Mouse (Mus musculus) MEL (cell line): ENCODE measurements around the gene Aph1b. TPM values are rescaled to one million over a fixed set of nuclear protein-coding genes. Genes with fewer than 3 reads are reported as not detected.

ENCODE experiments used
- DNase-seq: peaks from one replicate; pipeline ENCODE4 v3.0.0; 2011; ENCODE audit warnings: low read depth, low spot score
- H3K27ac ChIP-seq: 2 replicates; pipeline ENCODE4 v1.5.1; 2012; ENCODE audit warnings: low read depth, mild to moderate bottlenecking, control low read depth, low read length, moderate library complexity; ENCODE audit not compliant: control insufficient read depth
- H3K27me3 ChIP-seq, 2 experiments: fragments of 150-350 bp in 1 of 2; sonication (generic) in 1 of 2; 2 replicates each; pipeline ENCODE4 v1.6.1; 2012; ENCODE audit warnings: low read length in 2 of 2, mild to moderate bottlenecking in 2 of 2, improper control_type of control experiment in 1 of 2, moderate library complexity in 1 of 2; ENCODE audit not compliant: insufficient read depth in 2 of 2, control insufficient read depth in 1 of 2
- H3K36me3 ChIP-seq, 2 experiments: 2 replicates each; pipeline ENCODE4 v1.6.1; 2012 to 2014; ENCODE audit warnings: low read length in 2 of 2, improper control_type of control experiment in 1 of 2, inconsistent platforms in 1 of 2, mild to moderate bottlenecking in 1 of 2; ENCODE audit not compliant: insufficient read depth in 2 of 2, control insufficient read depth in 1 of 2
- H3K4me1 ChIP-seq, 2 experiments: fragments of 150-350 bp in 1 of 2; sonication (generic) in 1 of 2; 2 replicates each; pipeline ENCODE4 v1.6.1; 2012; ENCODE audit warnings: low read length in 2 of 2, improper control_type of control experiment in 1 of 2, mild to moderate bottlenecking in 1 of 2; ENCODE audit not compliant: insufficient read depth in 2 of 2, control insufficient read depth in 1 of 2
- H3K4me3 ChIP-seq, 2 experiments: fragments of 150-350 bp in 1 of 2; sonication (generic) in 1 of 2; 2 replicates each; pipeline ENCODE4 v1.5.1; 2012; ENCODE audit warnings: low read depth in 2 of 2, low read length in 2 of 2, mild to moderate bottlenecking in 2 of 2, moderate library complexity in 2 of 2, control low read depth in 1 of 2, improper control_type of control experiment in 1 of 2; ENCODE audit not compliant: control insufficient read depth in 1 of 2, insufficient read depth in 1 of 2
- H3K79me2 ChIP-seq: 2 replicates; pipeline ENCODE4 v1.6.1; 2012; ENCODE audit warnings: mild to moderate bottlenecking, low read length, moderate library complexity; ENCODE audit not compliant: control insufficient read depth, poor library complexity, insufficient read depth
- H3K9ac ChIP-seq: 2 replicates; pipeline ENCODE4 v1.6.1; 2012; ENCODE audit warnings: low read depth, mild to moderate bottlenecking, control low read depth, low read length, moderate library complexity; ENCODE audit not compliant: control insufficient read depth, poor library complexity, severe bottlenecking
- H3K9me3 ChIP-seq: fragments of 150-350 bp; sonication (generic); replicated peaks from 2 replicates; pipeline ENCODE4 v1.6.1; 2012; ENCODE audit warnings: mild to moderate bottlenecking, low read length, improper control_type of control experiment, moderate library complexity; ENCODE audit not compliant: insufficient read depth
- BHLHE40 ChIP-seq: IDR thresholded peaks from 2 replicates; pipeline ENCODE4 v1.6.1; 2012; ENCODE audit warnings: low read depth, mild to moderate bottlenecking, inconsistent platforms, low read length, improper control_type of control experiment, borderline replicate concordance
- CHD2 ChIP-seq: IDR thresholded peaks from 2 replicates; pipeline ENCODE4 v1.6.1; 2011; ENCODE audit warnings: low read length, improper control_type of control experiment
- ELF1 ChIP-seq: IDR thresholded peaks from 2 replicates; pipeline ENCODE4 v1.6.1; 2014; ENCODE audit warnings: low read depth, mild to moderate bottlenecking, inconsistent platforms, low read length, improper control_type of control experiment, moderate library complexity
- ETS1 ChIP-seq: IDR thresholded peaks from 2 replicates; pipeline ENCODE4 v1.6.1; 2012; ENCODE audit warnings: low read depth, mild to moderate bottlenecking, inconsistent platforms, low read length, improper control_type of control experiment, moderate library complexity
- MAFK ChIP-seq: IDR thresholded peaks from 2 replicates; pipeline ENCODE4 v1.6.1; 2011; ENCODE audit warnings: low read depth, mild to moderate bottlenecking, low read length, improper control_type of control experiment, borderline replicate concordance
- MEF2A ChIP-seq: IDR thresholded peaks from 2 replicates; pipeline ENCODE4 v1.6.1; 2014; ENCODE audit warnings: low read depth, mild to moderate bottlenecking, inconsistent platforms, low read length, improper control_type of control experiment; ENCODE audit not compliant: poor library complexity, insufficient replicate concordance, severe bottlenecking; ENCODE audit errors: extremely low read depth
- NELFE ChIP-seq: IDR thresholded peaks from 2 replicates; pipeline ENCODE4 v1.6.1; 2011; ENCODE audit warnings: low read depth, low read length, improper control_type of control experiment
- POLR2A ChIP-seq, 2 experiments: IDR thresholded peaks; 2 replicates each; pipeline ENCODE4 v1.6.1; 2011 to 2012; ENCODE audit warnings: low read length in 2 of 2, mild to moderate bottlenecking in 2 of 2, control low read depth in 1 of 2, improper control_type of control experiment in 1 of 2, low read depth in 1 of 2, moderate library complexity in 1 of 2; ENCODE audit not compliant: control insufficient read depth in 1 of 2, insufficient read depth in 1 of 2, poor library complexity in 1 of 2
- POLR2AphosphoS2 ChIP-seq: IDR thresholded peaks from 2 replicates; pipeline ENCODE4 v1.6.1; 2011; ENCODE audit warnings: low read length, improper control_type of control experiment
- POLR2AphosphoS5 ChIP-seq: IDR thresholded peaks from 2 replicates; pipeline ENCODE4 v1.6.1; 2012; ENCODE audit warnings: low read depth, borderline replicate concordance, mild to moderate bottlenecking, inconsistent platforms, low read length, moderate library complexity, mixed read lengths
- RAD21 ChIP-seq: IDR thresholded peaks from 2 replicates; pipeline ENCODE4 v1.6.1; 2011; ENCODE audit warnings: mild to moderate bottlenecking, low read depth, low read length, improper control_type of control experiment
- SMC3 ChIP-seq: IDR thresholded peaks from 2 replicates; pipeline ENCODE4 v1.6.1; 2011; ENCODE audit warnings: low read depth, low read length, improper control_type of control experiment
- TCF12 ChIP-seq: IDR thresholded peaks from 2 replicates; pipeline ENCODE4 v1.6.1; 2014; ENCODE audit warnings: low read depth, mild to moderate bottlenecking, inconsistent platforms, low read length, improper control_type of control experiment, moderate library complexity
- UBTF ChIP-seq: IDR thresholded peaks from 2 replicates; pipeline ENCODE4 v1.6.1; 2012; ENCODE audit warnings: low read depth, mild to moderate bottlenecking, inconsistent platforms, low read length, improper control_type of control experiment, moderate library complexity, borderline replicate concordance; ENCODE audit not compliant: insufficient read depth
- USF1 ChIP-seq: IDR thresholded peaks from 2 replicates; pipeline ENCODE4 v1.6.1; 2014; ENCODE audit warnings: low read depth, mild to moderate bottlenecking, inconsistent platforms, low read length, improper control_type of control experiment, moderate library complexity
- USF2 ChIP-seq, 2 experiments: IDR thresholded peaks; 2 replicates each; pipeline ENCODE4 v1.6.1; 2011 to 2012; ENCODE audit warnings: improper control_type of control experiment in 2 of 2, low read length in 2 of 2, borderline replicate concordance in 1 of 2, inconsistent platforms in 1 of 2, low read depth in 1 of 2, mild to moderate bottlenecking in 1 of 2; ENCODE audit not compliant: insufficient read depth in 1 of 2
- ZC3H11A ChIP-seq: IDR thresholded peaks from 2 replicates; pipeline ENCODE4 v1.6.1; 2012; ENCODE audit warnings: low read depth, mild to moderate bottlenecking, inconsistent platforms, low read length, improper control_type of control experiment
- ZKSCAN1 ChIP-seq: IDR thresholded peaks from 2 replicates; pipeline ENCODE4 v1.6.1; 2012; ENCODE audit warnings: low read depth, mild to moderate bottlenecking, inconsistent platforms, low read length, improper control_type of control experiment, moderate library complexity
- ZMIZ1 ChIP-seq: IDR thresholded peaks from 2 replicates; pipeline ENCODE4 v1.6.1; 2012; ENCODE audit warnings: low read depth, mild to moderate bottlenecking, inconsistent platforms, low read length, improper control_type of control experiment, moderate library complexity
- ZNF384 ChIP-seq: IDR thresholded peaks from 2 replicates; pipeline ENCODE4 v1.6.1; 2012; ENCODE audit warnings: low read depth, mild to moderate bottlenecking, inconsistent platforms, low read length, improper control_type of control experiment
- polyA plus RNA-seq, 2 experiments: library from polyadenylated mRNA; stranded (reverse) in 1 of 2; unstranded in 1 of 2; fragments of >175 nt in 1 of 2; fragments of >200 nt in 1 of 2; gene quantifications; 2 replicates each; pipeline versions ENCODE4 v1.2.1 to v1.2.4; 2012; ENCODE audit warnings: low replicate concordance in 2 of 2, low read depth in 1 of 2; ENCODE audit not compliant: insufficient read length in 2 of 2, insufficient read depth in 1 of 2, missing spikeins in 1 of 2
- total RNA-seq: library from RNA; depleted of rRNA; stranded (reverse); fragments of 300-350 nt; gene quantifications from 2 replicates; pipeline ENCODE4 v1.2.3, GENCODE M21; 2012

The Aph1b gene
- total and polyA plus RNA-seq, 3 experiments, result 0.04 to 0.93 TPM; not detected in 1

DNA sequence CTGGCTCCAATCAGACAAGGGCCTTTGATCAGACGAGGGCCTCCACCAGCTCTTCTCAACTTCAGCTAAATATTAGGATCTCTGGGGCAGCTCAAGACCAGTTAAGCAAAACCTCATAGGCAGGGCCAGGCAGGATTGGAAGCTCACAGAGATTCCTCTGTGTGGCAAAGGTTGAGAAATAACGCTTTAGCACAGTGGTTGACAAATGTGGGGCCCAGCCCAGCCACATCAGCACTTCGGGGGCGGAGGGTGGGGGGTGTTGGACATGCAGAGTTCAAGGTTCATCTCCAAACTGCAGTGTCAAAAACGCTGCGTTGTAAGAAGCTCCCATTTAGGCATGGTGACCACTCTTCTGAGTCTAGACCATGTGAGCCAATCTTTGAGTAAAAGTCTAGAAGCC, 60.7 kb downstream of the Aph1b start:
- no peak for TF ChIP-seq MEF2A
- no peak for TF ChIP-seq USF2 (IDR thresholded peaks at IDR 0.05; ENCODE audit: borderline replicate concordance in 1 of 2, insufficient read depth in 1 of 2, low read depth in 1 of 2, low read length in 2 of 2)
- H3K9ac ChIP-seq, result no peak overlapping the region
- no peak overlapping the region for H3K27ac ChIP-seq
- H3K4me3 ChIP-seq, result no peak overlapping the region
- no peaks in the 10 kb centered on the region for H3K79me2 ChIP-seq
- peaks cover 0 to 2% of the 10 kb centered on the region in 2 experiments; a peak in 1 of 4 replicates for H3K27me3 ChIP-seq
- no peak for DNase-seq
- no peaks in the 10 kb centered on the region for H3K36me3 ChIP-seq
- H3K4me1 ChIP-seq, result no peaks in the 10 kb centered on the region
- H3K9me3 ChIP-seq, result no peaks in the 10 kb centered on the region

DNA sequence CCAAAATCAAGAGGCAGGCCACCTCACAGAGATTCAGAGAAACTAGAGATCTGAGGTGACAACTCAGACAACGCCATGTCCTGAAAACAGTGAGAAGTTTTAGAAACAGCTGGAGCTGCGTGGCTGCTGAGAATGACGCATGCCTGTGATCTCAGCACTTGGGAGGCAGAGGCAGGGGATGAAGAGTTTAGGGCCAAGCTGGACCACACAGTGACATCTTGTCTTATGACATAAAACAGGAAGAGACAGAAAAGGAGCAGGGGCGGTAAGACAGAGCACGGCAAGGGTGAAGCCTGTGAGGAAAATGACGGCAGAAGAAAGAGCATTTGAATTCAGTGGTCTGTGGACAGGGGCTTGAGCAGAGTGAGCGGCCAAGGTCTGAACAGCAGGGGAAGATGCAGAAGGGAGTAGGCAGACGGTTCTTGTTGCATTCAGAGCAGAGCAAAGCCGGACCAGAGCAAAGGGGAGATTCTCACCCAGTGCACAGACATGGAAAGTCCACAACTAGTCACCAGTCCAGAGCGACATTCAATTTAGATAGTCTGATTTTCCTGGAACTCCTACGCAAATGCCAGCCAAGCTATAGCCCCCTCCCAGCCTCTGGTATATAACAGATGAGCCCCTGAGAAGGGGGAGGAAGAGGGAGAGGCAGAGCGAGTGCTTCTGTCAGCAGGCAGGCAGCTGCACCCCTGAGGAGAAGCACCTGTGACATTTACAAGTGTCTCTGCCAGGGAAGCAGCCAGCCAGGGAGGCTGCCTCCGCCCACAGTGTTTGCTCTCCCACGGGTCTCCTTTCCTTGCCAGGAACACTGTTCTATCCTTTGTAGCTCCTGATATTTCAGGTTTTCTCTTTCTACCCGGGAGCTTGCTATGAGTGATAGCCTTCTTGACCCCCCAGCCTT, 62.2 kb downstream of the Aph1b start:
- no peak for TF ChIP-seq MAFK
- no peak for TF ChIP-seq ZKSCAN1
- no peak for TF ChIP-seq ETS1
- no peak for TF ChIP-seq ZMIZ1
- no peak for TF ChIP-seq ZNF384
- TF ChIP-seq POLR2AphosphoS5, result no peak
- no peak for TF ChIP-seq USF2 (IDR thresholded peaks at IDR 0.05; ENCODE audit: borderline replicate concordance in 1 of 2, insufficient read depth in 1 of 2, low read depth in 1 of 2, low read length in 2 of 2)
- TF ChIP-seq SMC3, result no peak
- TF ChIP-seq NELFE, result no peak
- TF ChIP-seq POLR2AphosphoS2, result no peak
- TF ChIP-seq TCF12, result no peak
- no peak for TF ChIP-seq MEF2A
- TF ChIP-seq POLR2A (IDR thresholded peaks at IDR 0.05; ENCODE audit: control insufficient read depth in 1 of 2, insufficient read depth in 1 of 2, low read depth in 1 of 2, low read length in 2 of 2, poor library complexity in 1 of 2), result no peak
- TF ChIP-seq USF1, result no peak
- no peak for TF ChIP-seq ZC3H11A
- TF ChIP-seq UBTF, result no peak
- no peak for TF ChIP-seq CHD2
- TF ChIP-seq ELF1, result no peak
- no peak for TF ChIP-seq RAD21
- no peak for TF ChIP-seq BHLHE40
- H3K9ac ChIP-seq, result no peak overlapping the region
- no peak overlapping the region for H3K27ac ChIP-seq
- H3K9me3 ChIP-seq, result no peaks in the 10 kb centered on the region
- H3K79me2 ChIP-seq, result no peaks in the 10 kb centered on the region
- H3K36me3 ChIP-seq, result no peaks in the 10 kb centered on the region
- no peak for DNase-seq
- H3K4me3 ChIP-seq, result no peak overlapping the region
- peaks cover 0 to 2% of the 10 kb centered on the region in 2 experiments; a peak in 1 of 4 replicates for H3K27me3 ChIP-seq
- no peaks in the 10 kb centered on the region for H3K4me1 ChIP-seq
